Mouse (Mus musculus) C2C12 (cell line): ENCODE data around the gene Snrk. TPM values are rescaled to one million over a fixed set of nuclear protein-coding genes. Genes with fewer than 3 reads are reported as not detected.

Experiments
- H3K27me3 ChIP-seq: one replicate; pipeline ENCODE4 v1.6.1; 2011; ENCODE audit not compliant: control insufficient read depth, insufficient read depth, insufficient read length
- H3K36me3 ChIP-seq: one replicate; pipeline ENCODE4 v1.6.1; 2011; ENCODE audit not compliant: control insufficient read depth, insufficient read depth
- H3K4me3 ChIP-seq: one replicate; pipeline ENCODE4 v1.5.1; 2011; ENCODE audit warnings: mild to moderate bottlenecking, control low read depth; ENCODE audit not compliant: poor library complexity, insufficient read depth, severe bottlenecking
- H3K79me2 ChIP-seq: one replicate; pipeline ENCODE4 v1.6.1; 2011; ENCODE audit not compliant: control insufficient read depth, insufficient read depth
- H3K79me3 ChIP-seq: one replicate; pipeline ENCODE4 v1.6.1; 2011; ENCODE audit warnings: low read depth, control low read depth
- H3ac ChIP-seq: one replicate; pipeline ENCODE3; 2011; ENCODE audit warnings: low read depth; ENCODE audit not compliant: control insufficient read depth, insufficient read length
- CEBPB ChIP-seq: IDR thresholded peaks from one replicate; pipeline ENCODE4 v1.6.1; 2011; ENCODE audit warnings: low read depth, mild to moderate bottlenecking, control low read depth, moderate library complexity
- CTCF ChIP-seq: IDR thresholded peaks from one replicate; pipeline ENCODE4 v1.5.1; 2011; ENCODE audit not compliant: control insufficient read depth, insufficient read depth, insufficient read length
- FOSL1 ChIP-seq: IDR thresholded peaks from one replicate; pipeline ENCODE4 v1.8.0; 2011; ENCODE audit warnings: mild to moderate bottlenecking, low read length; ENCODE audit not compliant: poor library complexity, insufficient read depth, severe bottlenecking
- MAX ChIP-seq: IDR thresholded peaks from one replicate; pipeline ENCODE4 v1.6.1; 2011; ENCODE audit warnings: mild to moderate bottlenecking, control low read depth
- MYOD1 ChIP-seq: IDR thresholded peaks from one replicate; pipeline ENCODE4 v1.6.1; 2011; ENCODE audit warnings: low read depth; ENCODE audit not compliant: control insufficient read depth, insufficient read length
- MYOG ChIP-seq: IDR thresholded peaks from one replicate; pipeline ENCODE4 v1.6.1; 2011; ENCODE audit not compliant: control insufficient read depth, insufficient read length; ENCODE audit errors: extremely low read depth
- USF1 ChIP-seq: IDR thresholded peaks from one replicate; pipeline ENCODE4 v1.6.1; 2011; ENCODE audit warnings: low read depth, mild to moderate bottlenecking, control low read depth, moderate library complexity
- polyA plus RNA-seq: library from polyadenylated mRNA; unstranded; fragments of >200 nt; fragmentation: generic; extraction: Trizol; gene quantifications from one replicate; pipeline ENCODE4 v1.2.1, GENCODE M21; 2012; ENCODE audit warnings: missing spikeins

The Snrk gene
- polyA plus RNA-seq, 1 experiment: 9.8 TPM

- no peak for TF ChIP-seq FOSL1
- TF ChIP-seq MYOG: no peak
Observed at GRCm38 (mm10) chr9:122183074-122183473, 66.0 kb downstream of the Snrk start.

GRCm38 (mm10) chr9:122184329-122184728 is 67.3 kb downstream of the Snrk start:
- Histone ChIP-seq H3K36me3 (no peaks in the 10 kb centered on the region), H3K79me2 (no peaks in the 10 kb centered on the region), H3K27me3 (no peaks in the 10 kb centered on the region), H3K79me3 (no peaks in the 10 kb centered on the region), H3K4me3 (no peak overlapping the region), H3ac (no peak overlapping the region)
- TF ChIP-seq CTCF (no peak), USF1 (no peak), CEBPB (no peak), MYOG (no peak), MYOD1 (no peak), FOSL1 (no peak), MAX (no peak)

More at GRCm38 (mm10) chr9:122183074-122183473, 66.0 kb downstream of the Snrk start:
- no peaks in the 10 kb centered on the region for H3K79me2 ChIP-seq
- no peak overlapping the region for H3ac ChIP-seq
- no peaks in the 10 kb centered on the region for H3K36me3 ChIP-seq
- no peaks in the 10 kb centered on the region for H3K27me3 ChIP-seq
- H3K79me3 ChIP-seq: no peaks in the 10 kb centered on the region
- H3K4me3 ChIP-seq: no peak overlapping the region

DNA sequence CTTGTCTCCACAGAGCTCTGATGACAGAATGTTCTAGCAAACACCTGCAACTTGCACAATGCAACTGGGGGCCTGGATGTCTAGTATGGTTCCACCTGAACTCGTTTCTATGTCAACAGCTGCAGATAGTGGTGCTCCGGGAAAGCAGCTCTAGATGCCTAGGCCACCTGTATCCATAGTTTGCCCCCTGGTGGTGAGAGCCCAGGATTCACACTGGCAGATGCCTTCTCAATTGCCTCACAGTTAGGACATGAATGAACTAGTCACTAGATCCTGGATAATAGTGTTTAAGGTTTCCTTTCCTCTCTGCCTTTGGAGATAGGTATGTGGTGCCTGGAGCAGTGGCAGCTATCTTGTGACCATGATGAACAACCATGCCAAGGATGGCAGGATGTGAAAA is 68.0 kb downstream of the Snrk start:
- H3K36me3 ChIP-seq: no peaks in the 10 kb centered on the region
- no peaks in the 10 kb centered on the region for H3K27me3 ChIP-seq
- H3K4me3 ChIP-seq: no peak overlapping the region
- H3ac ChIP-seq: no peak overlapping the region
- H3K79me3 ChIP-seq: no peaks in the 10 kb centered on the region
- no peak for TF ChIP-seq MYOD1
- peak; percentile 70 for TF ChIP-seq CTCF
- H3K79me2 ChIP-seq: no peaks in the 10 kb centered on the region

GRCm38 (mm10) chr9:122185953-122186352 is 68.9 kb downstream of the Snrk start:
- no peaks in the 10 kb centered on the region for H3K36me3 ChIP-seq
- no peaks in the 10 kb centered on the region for H3K79me2 ChIP-seq
- H3K27me3 ChIP-seq: no peaks in the 10 kb centered on the region
- no peak overlapping the region for H3ac ChIP-seq
- H3K4me3 ChIP-seq: no peak overlapping the region
- no peaks in the 10 kb centered on the region for H3K79me3 ChIP-seq
- no peak for TF ChIP-seq MAX
- TF ChIP-seq USF1: no peak
- TF ChIP-seq CTCF: no peak
- TF ChIP-seq CEBPB: no peak
- no peak for TF ChIP-seq FOSL1
- TF ChIP-seq MYOG: no peak
- TF ChIP-seq MYOD1: no peak

DNA sequence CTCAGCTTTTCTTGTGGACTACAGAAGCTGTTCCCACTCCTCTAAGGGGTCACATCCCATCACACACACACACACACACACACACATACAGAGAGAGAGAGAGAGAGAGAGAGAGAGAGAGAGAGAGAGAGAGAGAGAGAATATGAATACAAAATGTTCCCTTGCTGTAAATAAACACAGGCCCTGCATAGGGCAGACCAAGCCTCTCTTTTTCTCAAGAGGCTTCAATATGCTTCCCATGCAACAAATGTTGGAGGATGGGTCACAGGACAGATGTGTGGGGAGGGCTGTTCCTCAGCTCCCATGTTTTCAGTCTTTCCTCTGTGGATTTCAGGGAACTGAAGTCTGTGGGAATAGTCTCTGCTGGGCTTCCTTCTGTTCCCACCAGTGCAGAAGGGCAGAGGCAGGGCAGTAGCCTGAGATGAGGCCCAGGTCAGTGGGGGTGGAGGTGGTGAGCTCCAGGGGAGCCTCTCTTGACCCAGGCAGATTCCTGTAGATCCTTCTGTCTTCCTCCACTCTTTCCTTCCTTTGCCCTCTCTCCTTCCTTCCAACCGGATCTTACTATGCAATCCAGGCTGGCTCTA is 69.7 kb downstream of the Snrk start:
- H3K79me3 ChIP-seq: no peaks in the 10 kb centered on the region
- no peaks in the 10 kb centered on the region for H3K36me3 ChIP-seq
- no peaks in the 10 kb centered on the region for H3K79me2 ChIP-seq
- no peak overlapping the region for H3ac ChIP-seq
- TF ChIP-seq MAX (no peak), USF1 (no peak), MYOG (no peak), CEBPB (no peak), FOSL1 (no peak), MYOD1 (no peak), CTCF (no peak)
- no peak overlapping the region for H3K4me3 ChIP-seq
- H3K27me3 ChIP-seq: no peaks in the 10 kb centered on the region

GRCm38 (mm10) chr9:122187451-122187921 is 70.4 kb downstream of the Snrk start:
- H3K27me3 ChIP-seq: no peaks in the 10 kb centered on the region
- TF ChIP-seq FOSL1 (no peak), USF1 (no peak), MYOG (no peak), MYOD1 (no peak), MAX (no peak), CEBPB (no peak), CTCF (no peak)
- H3K79me2 ChIP-seq: no peaks in the 10 kb centered on the region
- no peaks in the 10 kb centered on the region for H3K79me3 ChIP-seq
- H3K4me3 ChIP-seq: no peak overlapping the region
- no peak overlapping the region for H3ac ChIP-seq
- no peaks in the 10 kb centered on the region for H3K36me3 ChIP-seq
